Mouse (Mus musculus) c-Kit-positive CD71-negative TER-119-negative erythroid progenitor cells, embryonic 14.5 days (primary cell): ENCODE measurements at regions not wholly inside any gene's neighbourhood (a gene's known extent, or its start where the extent isn't known, plus 50 kb on each side); places are given as distances from the start of the nearest gene placed in this dataset.
"Not testable (repeated sequence)": the region's sequence is repeated elsewhere in the genome, so short reads cannot be mapped to it uniquely, and the experiment has no call there.

Experiments used
- DNase-seq: peaks from one replicate; pipeline ENCODE4 v3.0.0-alpha.2; 2013; ENCODE audit warnings: low read depth

DNA sequence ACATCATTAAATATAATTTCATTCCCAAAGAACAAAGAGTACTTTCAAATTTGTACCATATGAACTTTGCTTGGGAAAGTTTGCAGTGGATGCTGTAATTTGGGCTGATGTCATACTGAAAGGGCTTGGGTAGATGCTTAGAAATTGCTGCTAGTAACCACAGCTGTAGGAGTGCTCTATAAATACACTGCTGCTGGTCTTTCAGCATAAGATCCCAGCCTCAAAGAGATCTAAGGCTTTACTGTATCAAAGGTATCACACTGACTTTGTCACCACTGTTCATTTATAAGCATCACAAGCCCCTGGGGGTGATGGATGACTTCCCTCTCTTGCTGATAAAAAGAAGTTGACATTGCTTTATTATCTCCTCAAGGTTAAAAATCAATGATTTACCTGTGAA lies 497.2 kb downstream of the Pla2g4a start:
- no peak for DNase-seq

DNA sequence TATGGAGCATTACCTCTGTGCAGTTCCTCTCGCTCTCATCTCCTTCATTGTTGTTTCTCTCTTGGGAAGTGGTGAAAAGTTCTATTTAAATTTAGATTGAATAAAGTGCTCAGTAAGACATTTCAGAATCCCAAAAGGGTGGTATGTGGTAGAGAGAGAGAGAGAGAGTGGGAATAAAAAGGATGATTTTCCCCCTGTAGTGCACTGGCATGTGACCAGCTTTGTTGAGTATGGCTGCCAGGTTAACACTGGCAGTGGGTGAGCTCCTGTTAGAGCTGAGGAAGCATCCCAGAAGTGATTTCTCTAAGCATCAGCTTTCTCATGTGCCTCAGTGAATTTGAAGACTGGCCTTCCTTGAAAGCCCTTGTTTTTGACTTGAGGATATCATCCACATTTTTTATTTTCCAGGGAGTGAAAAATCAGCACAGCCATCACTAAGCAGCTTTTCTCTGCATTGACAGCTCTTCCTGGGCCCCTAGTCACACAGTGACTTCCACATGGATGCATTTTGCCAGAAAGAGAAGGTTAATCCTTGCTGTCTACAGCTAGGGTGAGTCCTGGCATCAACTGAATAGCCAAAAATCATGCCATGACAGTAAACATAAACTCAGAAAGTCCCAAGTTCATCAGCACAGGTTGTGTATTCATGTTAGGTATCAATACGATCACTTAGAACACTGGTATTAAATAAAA lies 511.1 kb downstream of the Pla2g4a start:
- DNase-seq, result no peak

DNA sequence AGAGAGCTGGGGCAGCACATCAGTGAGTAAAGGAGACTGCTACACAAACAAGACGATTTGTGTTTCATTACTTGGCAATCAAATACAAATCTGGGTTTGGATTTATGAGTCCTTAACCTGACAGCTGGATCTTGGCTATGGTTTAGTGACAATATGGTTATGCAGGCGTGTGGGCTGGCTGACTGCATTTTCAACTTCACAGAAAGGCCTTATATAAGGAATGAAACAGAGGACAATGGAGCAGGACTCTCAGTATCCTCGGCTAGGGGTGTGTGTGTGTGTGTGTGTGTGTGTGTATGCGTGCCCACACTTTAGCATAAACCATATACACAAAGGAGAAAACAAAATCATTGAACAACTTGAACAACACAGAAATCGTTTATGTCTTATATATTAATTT lies 512.6 kb downstream of the Pla2g4a start:
- DNase-seq, result no peak

DNA sequence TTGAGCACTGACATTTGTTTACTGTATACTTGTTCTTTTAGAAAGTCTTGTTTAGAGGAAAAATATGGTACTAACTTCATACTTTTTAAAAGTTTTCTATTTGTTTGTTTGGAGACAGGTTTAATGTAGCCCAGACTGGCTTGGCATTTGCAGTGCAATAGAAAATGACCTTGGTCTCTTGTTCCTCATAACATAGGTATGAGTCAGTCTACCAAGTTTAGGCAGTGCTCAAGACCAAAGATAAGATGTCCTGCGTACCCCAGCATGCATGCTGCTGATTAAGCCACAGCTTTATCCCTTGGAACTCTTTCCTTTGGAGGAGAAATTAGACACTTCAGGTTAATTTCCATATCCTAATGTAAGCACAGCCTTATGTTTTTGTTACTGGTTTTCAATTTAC lies 550.1 kb downstream of the Pla2g4a start:
- DNase-seq, result no peak

DNA sequence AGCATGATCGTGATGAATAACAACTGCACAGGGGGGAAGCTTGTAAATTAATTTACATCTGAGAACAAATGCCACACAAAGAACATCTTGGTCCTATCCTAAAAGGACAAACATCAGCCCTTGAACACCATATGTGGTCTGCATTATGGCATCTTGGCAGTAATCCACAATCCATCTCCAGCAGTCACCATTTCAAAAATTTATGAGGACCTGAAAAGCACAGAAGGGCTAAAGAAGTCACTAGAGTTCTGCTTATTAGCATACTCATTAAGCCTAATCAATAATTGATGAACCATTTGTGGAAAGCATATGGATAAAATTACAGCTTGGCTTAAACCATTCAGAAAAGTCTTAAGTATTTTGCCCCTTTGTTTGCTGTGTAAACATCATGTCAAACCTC lies 555.7 kb downstream of the Pla2g4a start:
- DNase-seq, result no peak

DNA sequence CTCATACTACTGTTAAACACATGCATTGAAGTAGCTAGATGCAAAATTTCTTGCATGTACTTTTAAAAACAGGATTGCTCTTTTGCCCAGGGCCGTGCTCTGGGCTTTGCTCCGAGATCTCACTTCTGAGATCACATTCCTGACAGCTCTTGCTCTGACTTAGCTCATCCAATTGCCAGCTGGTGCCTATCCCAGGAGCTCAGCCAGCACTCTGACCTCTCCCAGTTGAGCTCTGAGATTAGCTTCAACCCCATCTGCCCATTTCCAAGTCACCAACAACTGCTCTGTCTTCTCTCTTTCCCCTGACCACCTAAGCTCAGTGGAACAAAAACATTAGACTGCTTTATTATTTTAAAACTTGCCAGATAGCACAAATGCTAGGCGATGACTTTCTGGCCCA lies 572.4 kb downstream of the Pla2g4a start:
- no peak for DNase-seq

DNA sequence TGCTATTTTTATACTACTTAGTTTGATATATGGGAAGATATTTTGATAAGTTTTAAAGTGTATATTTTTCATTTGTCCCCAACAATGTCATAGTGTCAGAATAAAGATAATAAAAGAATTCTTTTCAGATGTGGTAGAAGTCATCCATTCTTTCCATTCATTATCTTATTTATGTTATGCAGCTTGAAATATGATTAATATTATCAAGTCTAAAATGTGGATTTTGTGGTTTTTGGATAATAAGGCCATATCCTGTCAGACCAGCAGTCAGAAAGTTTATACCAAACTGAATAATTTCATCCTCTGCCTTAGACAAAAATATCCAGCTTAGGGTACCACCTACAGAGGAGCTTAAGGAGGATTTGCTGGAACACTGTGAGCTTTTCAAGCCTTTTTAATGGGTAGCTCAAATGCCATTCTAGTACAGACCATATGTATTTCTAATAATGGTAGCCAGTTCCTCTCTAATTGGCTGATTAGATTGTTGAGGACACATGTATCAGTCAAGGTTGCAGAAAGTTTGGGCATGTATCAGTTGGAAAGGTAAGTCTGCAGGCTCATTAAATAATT lies 609.7 kb downstream of the Pla2g4a start:
- no peak for DNase-seq

DNA sequence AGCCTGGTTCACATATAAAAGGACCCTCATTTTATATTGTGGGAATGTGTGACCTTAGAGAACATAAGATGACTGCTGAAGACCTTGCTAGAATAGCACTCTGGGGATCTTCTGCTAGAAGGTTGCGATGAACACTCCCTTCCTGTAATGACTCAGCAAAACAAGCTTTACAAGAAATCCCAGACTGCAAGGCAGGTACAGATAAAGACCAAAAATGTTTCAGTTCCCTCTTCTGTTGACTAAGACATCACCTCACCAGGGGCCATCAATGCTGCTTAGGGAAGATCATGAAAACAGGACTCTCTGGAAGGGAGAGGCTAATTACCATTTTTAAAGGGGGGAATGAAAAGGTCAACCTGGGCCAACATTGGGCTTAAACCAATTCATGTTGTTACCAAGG lies 613.7 kb downstream of the Pla2g4a start:
- no peak for DNase-seq

DNA sequence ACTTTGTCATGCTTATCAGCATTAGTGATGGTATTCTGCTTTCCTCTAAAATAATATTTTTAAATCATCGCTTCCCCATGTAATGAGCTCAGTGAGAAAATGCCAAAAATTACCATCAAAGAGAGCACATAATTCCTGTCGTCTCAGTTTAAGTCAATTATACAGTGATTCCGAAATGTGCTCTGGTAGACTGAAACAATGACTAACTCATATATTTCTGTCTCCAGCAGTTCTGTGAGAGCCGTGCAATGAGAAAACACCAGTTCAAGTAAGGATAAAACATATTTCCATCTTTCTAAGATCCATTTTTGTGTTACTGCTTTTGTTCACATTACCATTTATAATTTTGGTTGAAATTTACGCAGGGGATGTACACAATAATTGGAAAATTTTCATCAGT lies 622.9 kb downstream of the Pla2g4a start:
- no peak for DNase-seq

DNA sequence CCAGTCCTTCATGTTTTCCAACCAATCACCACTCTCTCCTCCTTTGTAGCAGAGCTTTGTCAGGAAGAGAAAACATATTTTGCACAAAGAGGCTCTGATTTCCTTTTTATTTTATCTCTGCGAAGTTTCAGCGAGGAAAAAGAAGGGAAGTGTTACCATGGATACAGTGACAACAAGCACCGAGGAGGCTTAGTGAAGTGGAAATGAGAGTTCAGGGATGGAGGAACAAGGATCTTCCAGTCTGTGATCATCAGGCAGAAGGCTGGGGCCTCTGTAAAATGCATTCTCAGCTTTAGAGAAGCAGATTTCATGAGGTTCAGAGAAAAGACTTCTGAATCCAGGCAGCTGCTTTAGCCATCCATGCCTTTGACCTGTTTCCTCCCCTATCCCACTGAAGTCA lies 628.9 kb downstream of the Pla2g4a start:
- no peak for DNase-seq

DNA sequence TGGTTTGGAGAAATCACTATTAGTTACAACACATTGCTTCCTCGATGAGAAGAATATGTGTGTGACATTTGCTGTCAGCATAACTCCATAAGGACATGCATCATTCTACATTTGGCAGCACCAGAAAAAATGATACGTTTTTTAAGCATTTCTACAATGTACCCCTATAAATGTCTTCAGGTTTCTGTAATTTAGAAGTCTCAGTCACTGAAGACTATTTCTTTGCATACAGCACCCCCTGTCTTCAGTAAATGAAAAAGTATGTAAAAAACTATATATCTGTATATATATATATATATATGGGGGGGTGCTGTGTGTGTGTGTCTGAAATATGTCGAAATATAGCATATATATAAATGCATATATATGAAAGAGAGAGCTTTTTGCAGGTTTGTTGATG lies 633.9 kb downstream of the Pla2g4a start:
- no peak for DNase-seq

DNA sequence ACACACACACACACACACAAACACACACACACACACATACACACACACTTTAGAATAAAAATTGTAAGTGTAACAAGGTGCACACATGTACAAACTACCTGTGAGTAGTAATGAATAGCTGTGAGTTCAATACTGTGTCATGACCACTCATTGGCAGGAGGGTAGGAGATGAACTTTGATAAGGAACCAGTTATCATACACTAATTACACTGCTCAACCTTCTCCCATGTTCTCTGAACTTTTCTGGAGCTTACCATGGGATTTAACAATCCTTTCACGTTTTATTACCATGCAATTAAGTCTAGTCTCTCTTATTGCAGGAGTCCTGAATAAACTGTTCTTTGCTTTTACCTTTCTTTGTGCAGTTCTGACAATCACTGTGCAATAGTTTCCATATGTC lies 638.0 kb downstream of the Pla2g4a start:
- no peak for DNase-seq

DNA sequence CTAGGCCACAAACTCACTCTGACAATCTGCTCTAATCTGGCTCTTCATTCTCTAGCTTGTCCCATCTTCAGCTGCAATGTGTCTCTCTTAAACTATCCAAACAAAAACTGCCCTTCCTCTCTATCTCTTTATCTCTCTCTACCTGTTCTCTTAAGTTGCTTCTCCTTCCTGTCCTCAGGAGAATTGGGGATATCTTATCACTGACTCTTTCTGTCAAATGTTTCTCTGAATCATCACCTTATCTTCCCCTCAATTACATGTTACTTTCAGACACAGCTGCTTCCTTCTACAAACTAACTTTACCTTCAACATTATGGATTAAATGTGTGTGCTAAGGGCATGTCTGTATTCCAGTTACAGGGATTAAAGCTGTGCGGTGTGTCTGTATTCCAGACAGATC lies 671.4 kb downstream of the Pla2g4a start:
- DNase-seq, result no peak

DNA sequence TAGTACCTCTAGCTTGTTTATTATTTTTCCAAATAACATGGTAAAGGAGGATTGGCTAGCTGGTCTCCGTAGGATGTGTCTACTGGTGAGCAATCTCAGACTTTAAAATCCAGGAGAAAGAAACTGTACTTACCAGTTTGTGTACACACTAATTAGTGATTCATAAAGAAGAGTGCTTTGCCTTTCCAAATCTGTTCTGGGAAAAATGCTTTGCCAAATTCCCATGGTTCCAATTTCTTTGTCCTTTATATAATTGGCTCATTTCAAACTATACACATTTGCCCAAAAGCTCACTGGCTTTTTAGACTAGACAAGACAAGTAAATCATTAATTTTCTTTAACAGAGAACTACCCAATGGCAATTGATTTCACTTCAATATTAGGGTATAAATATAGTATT lies 686.2 kb downstream of the Pla2g4a start:
- DNase-seq, result no peak

DNA sequence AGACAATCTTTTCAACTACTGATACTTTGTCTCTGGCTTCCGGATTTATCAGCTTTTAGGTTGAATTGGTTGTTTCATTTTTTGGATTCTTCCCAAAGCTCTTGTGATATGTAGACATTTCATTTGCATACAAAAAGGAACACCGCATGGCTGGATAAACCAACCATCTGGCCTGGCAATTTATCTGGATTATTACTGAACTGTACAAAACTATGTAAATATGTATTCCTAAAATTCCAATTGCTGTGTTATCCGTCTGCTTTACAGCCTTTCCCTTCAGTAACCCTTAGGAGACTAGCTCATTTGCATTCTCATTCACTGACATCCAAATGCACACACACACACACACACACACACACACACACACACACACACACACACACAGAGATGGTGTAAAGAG lies 704.2 kb downstream of the Pla2g4a start:
- no peak for DNase-seq

DNA sequence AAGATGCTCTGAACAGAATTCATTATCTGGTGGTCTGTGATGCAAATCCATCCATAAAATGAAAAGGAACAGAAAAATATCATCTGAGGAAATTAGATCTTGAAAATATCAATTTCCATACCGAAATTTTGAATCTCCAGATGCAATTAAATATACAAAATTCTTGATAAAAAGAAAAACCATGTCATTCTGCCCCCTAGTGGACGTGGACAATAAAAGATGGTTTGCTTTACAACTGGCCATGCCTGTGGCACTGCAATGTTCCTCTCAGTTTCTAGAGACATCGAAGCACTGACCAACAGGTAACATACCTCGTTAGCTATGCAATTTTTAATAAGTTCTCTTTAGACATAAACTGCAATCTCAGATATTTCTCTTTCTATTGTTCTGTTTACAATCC lies 706.9 kb downstream of the Pla2g4a start:
- DNase-seq, result peak; percentile 10

DNA sequence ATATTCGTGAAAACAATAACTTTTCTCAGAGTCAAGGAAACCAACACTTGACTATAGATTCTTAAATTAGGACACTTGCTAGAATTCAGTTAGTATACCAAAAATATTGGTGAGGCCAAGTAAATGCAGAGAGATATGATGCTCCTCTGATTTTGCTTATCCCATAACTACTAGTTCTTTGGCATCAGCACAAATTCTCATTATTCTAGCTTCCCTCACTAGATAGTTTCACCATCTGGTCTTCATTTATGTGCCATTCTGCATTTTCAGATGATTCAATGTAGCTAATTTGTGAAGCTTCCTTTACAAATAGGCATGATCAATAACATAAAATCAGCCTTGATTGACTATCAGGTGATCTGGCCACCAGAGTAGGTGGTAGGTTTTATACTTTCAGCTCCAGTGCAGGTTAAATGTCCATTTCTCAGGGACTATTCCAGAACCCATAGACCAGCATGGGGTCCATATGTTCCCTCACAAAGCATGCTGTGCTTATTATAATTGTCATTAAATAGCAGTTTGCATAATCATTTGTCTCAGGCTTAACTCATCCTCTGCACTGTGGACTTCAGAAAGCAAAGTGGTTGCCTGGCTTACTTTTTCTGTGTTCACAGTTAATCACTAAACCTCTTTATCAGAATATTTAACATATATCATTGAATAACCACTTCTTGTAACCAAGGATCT lies 722.6 kb downstream of the Pla2g4a start:
- DNase-seq, result no peak

DNA sequence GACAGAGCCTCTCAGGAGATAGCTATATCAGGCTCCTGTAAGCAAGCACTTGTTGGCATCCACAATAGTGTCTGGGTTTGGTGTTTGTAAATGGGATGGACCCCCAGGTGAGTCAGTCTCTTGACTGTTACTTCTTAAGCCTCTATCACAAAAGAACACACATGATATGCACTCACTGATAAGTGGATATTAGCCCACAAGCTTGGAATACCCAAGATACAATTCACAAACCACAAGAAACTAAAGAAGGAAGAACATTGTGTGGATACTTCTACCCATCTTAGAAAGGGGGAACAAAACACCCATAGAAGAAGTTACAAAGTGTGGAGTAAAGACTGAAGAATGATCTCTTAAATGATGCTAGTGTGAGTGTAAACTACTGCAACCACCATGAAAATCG lies 733.9 kb downstream of the Pla2g4a start:
- DNase-seq, result not testable (repeated sequence)

DNA sequence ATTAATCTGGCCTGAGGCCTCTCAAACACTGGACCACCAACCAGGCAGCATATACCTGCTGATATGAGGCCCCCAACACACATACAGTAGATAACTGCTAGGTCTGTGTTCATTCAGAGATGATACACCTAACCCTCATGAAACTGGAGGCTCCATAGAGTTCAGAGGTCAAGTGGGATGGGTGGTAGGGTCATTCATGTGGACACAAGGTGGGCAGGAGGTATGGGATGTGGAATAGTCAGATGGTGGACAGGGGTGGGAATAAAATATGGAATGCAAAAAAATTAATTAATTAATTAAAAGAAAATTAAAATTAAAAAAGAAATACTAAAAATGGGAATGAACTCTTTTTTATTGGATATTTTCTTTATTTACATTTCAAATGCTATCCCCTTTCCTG lies 734.7 kb downstream of the Pla2g4a start:
- DNase-seq, result no peak

DNA sequence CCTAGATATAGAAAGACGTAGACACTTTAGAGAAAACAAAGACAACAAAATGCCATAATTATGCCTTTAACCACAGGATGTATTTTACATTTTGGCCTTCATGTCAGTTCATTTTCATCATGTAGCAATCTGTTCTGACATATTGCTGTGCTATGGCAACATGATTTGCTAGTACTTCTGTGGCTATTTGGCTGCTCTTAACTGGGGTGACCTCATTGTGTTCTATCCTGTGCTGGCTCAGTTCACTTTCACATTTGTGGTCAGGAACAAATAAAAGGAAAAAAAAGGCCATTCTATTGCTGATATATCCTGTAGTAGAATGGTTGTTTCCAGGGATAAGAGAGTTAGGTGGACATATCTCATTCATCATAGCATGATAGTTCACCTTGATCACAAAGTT lies 758.5 kb downstream of the Pla2g4a start:
- no peak for DNase-seq

DNA sequence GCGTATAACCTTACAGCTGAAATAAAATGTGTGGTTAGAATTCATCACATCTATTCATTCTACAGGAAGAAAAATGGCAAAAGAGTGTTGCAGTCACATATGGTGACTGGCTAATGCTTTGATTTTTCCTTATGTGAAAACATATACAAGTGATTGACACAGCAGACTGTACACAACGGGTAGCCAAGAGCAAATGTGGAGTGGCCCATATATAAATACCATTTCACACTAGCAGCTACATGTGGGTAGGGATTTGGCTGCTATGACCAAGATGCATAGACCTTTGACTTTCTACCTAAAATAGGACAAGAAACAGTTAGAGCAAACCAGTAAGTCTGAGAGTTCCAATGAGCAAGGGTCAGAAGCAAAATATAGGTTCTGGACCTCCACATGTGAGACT lies 761.8 kb downstream of the Pla2g4a start:
- no peak for DNase-seq

DNA sequence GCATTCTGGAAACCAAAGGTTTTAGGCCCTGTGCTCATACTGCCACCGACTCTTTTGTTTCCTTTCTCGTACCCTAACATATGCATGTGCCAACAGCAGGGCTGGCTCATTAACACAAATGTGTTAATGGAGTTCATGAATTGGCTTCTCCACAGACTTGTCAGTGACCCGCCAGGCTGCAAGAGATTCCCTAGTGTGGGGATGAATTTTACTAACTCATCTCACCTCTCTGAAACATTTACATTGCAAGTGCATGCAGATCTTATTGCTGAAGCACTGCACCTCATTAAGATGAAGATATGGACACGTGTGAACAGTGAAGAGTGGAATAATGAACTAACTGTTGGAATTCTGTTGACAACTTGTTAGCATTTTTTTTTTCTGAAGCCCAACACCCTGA lies 762.2 kb downstream of the Pla2g4a start:
- no peak for DNase-seq
